Mouse (Mus musculus) lung, adult 2 months (tissue): ENCODE data around the gene Paxx. TPM values are rescaled to one million over a fixed set of nuclear protein-coding genes. Genes with fewer than 3 reads are reported as not detected.
"Not testable (repeated sequence)": the region's sequence is repeated elsewhere in the genome, so short reads cannot be mapped to it uniquely, and the experiment has no call there.

Experiments
- DNase-seq: peaks from one replicate; pipeline ENCODE4 v3.0.0; 2022
- H3K4me1 ChIP-seq: fragments of 200-500 bp; 2 replicates; pipeline ENCODE4 v1.6.1; 2011; ENCODE audit warnings: low read length; ENCODE audit not compliant: control insufficient read depth, insufficient read depth
- H3K4me3 ChIP-seq: fragments of 200-500 bp; replicated peaks from 2 replicates; pipeline ENCODE3; 2011; ENCODE audit warnings: low read depth, mild to moderate bottlenecking, control low read depth, low read length; ENCODE audit errors: extremely low read depth
- CTCF ChIP-seq: fragments of 200-500 bp; IDR thresholded peaks from 2 replicates; pipeline ENCODE4 v1.5.1; 2011; ENCODE audit warnings: mild to moderate bottlenecking, low read length, control low read depth; ENCODE audit not compliant: insufficient read depth
- POLR2A ChIP-seq: fragments of 200-500 bp; IDR thresholded peaks from 2 replicates; pipeline ENCODE4 v1.6.1; 2011; ENCODE audit warnings: low read depth, mild to moderate bottlenecking, control low read depth, low read length, borderline replicate concordance; ENCODE audit errors: extremely low read depth
- WGBS: fragments of 180-500 bp; shearing (Covaris S2); methylation state at CpG from one replicate; pipeline ENCODE4 v1.1.7; 2018; 5-methylcytosine and 5-hydroxymethylcytosine counted together
- polyA plus RNA-seq: library from polyadenylated mRNA; depleted of rRNA; stranded (reverse); fragments of >200 nt; gene quantifications from 2 replicates; pipeline ENCODE4 v1.2.3, GENCODE M21; 2012; rRNA removed

Gene Paxx
- polyA plus RNA-seq, 1 experiment: 74.6 TPM

DNA sequence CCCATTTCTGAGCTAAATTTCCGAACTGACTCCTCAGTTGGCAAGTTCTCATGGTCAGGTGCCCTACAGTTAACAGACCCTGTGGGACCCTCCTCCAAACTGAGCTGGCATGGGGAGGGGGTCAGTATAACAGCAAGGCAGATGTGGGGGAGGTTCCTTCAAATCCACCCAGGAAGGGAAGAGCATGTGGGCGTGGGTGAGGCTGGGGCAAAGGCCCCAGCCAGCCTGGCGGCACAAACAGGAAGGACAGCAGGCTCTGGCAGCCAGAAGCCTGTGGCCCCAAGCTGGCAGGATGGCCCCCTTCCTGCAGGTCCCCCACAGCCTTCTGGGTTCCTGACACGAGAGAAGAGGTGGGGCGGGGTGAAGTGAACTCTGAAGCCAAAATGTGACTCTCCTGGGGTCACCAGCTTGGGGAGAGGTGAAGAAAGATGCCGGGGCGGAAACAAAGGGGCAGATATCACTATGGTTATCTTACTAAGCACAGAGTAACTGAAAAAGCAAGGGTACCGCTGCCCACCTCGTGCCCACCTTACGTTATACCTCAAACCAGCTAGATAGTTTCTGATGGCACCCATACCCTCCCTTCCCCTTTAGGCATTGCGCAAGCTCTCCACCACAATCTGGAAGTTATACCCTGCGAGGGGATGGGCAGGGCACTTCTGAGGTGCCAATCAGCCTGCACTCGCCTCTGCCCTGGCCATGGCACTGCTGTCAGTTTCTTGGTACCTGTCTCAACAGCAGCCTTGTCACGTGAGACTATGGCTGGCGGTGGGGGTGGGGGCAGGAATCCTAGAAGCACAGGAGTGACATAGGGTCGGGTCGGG lies 38.1 kb downstream of the Paxx start, which contains the start of gene Fut7:
Gene Fut7 (plus strand): TSS at position 681 of the 824 bp plus-strand sequence.
- Histone ChIP-seq H3K4me3 (no peak within 1 kb of the TSS), H3K4me1 (0 out of 2 replicates have a peak, but pooled peaks cover 2% of the 10 kb centered on the region)
- WGBS: 45% methylated on average over 17 of the region's 17 CpGs
- no peak for DNase-seq
- no peak for TF ChIP-seq CTCF
- no peak for TF ChIP-seq POLR2A

DNA sequence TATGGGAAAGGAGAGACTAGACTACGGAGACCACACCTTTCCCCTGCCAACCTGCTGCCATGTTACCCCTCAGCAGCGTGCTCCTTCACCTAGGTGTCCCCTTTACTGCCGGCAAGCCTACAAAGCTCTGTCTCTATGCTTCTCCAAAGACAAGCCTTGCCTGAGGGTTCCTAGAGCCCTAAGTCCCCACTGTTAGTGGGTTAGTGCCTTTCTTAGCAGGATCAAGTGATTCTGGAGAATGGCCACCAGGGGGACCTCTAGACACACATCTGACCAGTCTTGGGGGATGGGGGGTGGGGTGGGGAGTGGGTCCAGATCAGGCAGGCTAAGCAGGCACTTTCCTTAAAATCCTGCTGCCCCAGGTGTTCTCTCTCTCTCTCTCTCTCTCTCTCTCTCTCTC lies 39.0 kb downstream of the Paxx start:
- Histone ChIP-seq H3K4me3 (no peak overlapping the region), H3K4me1 (peaks cover 2% of the 10 kb centered on the region; the same call in 1 of the 2 replicates)
- TF ChIP-seq POLR2A (no peak), CTCF (peak; percentile 41)
- no peak for DNase-seq
- WGBS: 22% methylated on average over 3 of the region's 3 CpGs

DNA sequence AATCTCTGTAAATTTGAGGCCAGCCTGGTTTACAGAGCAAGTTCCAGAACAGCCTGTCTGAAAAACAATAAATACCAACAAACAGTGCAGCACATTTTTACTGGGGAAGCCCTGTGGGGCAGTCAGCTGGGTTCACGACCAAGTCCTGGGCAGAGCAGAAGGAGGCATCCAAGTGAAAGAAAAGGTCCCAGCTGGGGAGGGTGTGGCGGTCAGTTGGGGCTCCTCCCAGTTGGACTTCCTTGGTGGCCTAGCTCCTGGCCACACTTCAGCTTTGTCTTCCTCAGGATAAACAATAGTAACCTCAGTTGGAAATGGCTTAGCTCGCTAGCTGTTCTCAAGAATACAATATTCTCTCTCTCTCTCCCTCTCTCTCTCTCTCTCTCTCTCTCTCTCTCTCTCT lies 43.5 kb downstream of the Paxx start:
- Histone ChIP-seq H3K4me1 (peaks cover 2% of the 10 kb centered on the region; the same call in 1 of the 2 replicates), H3K4me3 (no peak overlapping the region)
- no peak for TF ChIP-seq CTCF
- TF ChIP-seq POLR2A: no peak
- 9% methylated on average over 3 of the region's 3 CpGs for WGBS
- DNase-seq: no peak

DNA sequence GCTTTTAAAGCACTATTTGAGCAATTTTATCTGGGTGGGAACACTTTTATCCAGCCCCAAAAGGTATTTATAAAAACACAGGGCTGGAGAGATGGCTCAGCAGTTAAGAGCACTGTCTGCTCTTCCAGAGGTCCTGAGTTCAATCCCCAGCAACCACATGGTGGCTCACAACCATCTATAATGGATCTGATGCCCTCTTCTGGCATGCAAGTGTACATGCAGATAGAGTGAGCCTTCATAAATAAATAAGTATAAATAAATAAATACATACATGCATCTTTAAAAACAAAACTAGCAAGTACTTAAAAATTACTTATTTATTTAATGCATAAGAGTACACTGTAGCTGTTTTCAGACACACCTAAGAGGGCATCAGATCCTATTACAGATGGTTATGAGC lies 47.5 kb downstream of the Paxx start:
- H3K4me1 ChIP-seq, H3K4me3 ChIP-seq, DNase-seq: not testable (repeated sequence)

DNA sequence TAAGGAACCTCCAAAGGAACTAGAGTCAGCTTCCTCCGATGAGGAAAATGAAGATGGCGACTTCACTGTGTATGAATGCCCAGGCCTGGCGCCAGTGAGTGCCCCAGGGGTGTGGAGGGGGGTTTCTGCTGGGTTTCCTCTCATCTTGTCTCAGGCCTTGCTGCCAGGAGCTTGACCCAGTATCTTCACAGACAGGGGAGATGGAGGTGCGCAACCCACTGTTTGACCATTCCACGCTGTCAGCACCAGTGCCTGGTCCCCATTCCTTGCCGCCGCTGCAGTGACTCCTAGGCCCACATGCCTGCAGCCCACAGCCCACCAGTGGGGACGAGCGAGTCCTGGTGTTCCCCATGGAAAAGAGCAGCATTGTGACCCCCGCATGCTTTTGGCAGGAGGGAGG lies 52.0 kb downstream of the Paxx start:
- Histone ChIP-seq H3K4me3 (no peak overlapping the region), H3K4me1 (0 out of 2 replicates have a peak, but pooled peaks cover 1% of the 10 kb centered on the region)
- no peak for TF ChIP-seq POLR2A
- TF ChIP-seq CTCF: no peak
- 82% methylated on average over 10 of the region's 10 CpGs for whole genome bisulfite sequencing
- no peak for DNase-seq

Other genes starting within 250 kb of the Paxx start
- gene Nelfb, start 249.6 kb downstream of the Paxx start, polyA plus RNA-seq: 58.0 and 94.5 TPM in 2 replicates
- gene Stpg3, start 246.5 kb downstream of the Paxx start, polyA plus RNA-seq: not detected in 2 replicates
- gene Fam166a, start 242.3 kb downstream of the Paxx start, polyA plus RNA-seq: 0.17 TPM in 1 of 2 replicates, not detected in the other
- gene Tubb4b, start 236.4 kb downstream of the Paxx start, polyA plus RNA-seq: 490 and 623 TPM in 2 replicates
- not detected in 2 replicates for gene Slc34a3, start 226.7 kb downstream of the Paxx start, polyA plus RNA-seq
- 0.76 TPM in 1 of 2 replicates, not detected in the other for gene Rnf224, start 224.3 kb downstream of the Paxx start, polyA plus RNA-seq
- 14.1 and 28.6 TPM in 2 replicates for gene Rnf208, start 218.8 kb downstream of the Paxx start, polyA plus RNA-seq
- 120 TPM in 1 of 2 replicates, not detected in the other for gene Cysrt1, start 218.6 kb downstream of the Paxx start, polyA plus RNA-seq
- gene AL732309.1, start 214.2 kb downstream of the Paxx start, polyA plus RNA-seq: 15.0 and 20.9 TPM in 2 replicates
- gene Tmem203, start 205.7 kb downstream of the Paxx start, polyA plus RNA-seq: 53.5 and 54.5 TPM in 2 replicates
- gene Tprn, start 198.5 kb downstream of the Paxx start, polyA plus RNA-seq: 17.4 and 24.3 TPM in 2 replicates
- 41.6 and 49.5 TPM in 2 replicates for gene Ssna1, start 188.7 kb downstream of the Paxx start, polyA plus RNA-seq
- 82.1 and 133 TPM in 2 replicates for gene Anapc2, start 188.6 kb downstream of the Paxx start, polyA plus RNA-seq
- gene Tmem210, start 172.9 kb downstream of the Paxx start, polyA plus RNA-seq: 0.40 TPM in 1 of 2 replicates, not detected in the other
- 52.8 and 59.6 TPM in 2 replicates for gene Lrrc26, start 171.2 kb downstream of the Paxx start, polyA plus RNA-seq
- 0.46 and 0.52 TPM in 2 replicates for gene Grin1, start 141.9 kb downstream of the Paxx start, polyA plus RNA-seq
- gene Man1b1, start 128.8 kb downstream of the Paxx start, polyA plus RNA-seq: 14.4 and 18.1 TPM in 2 replicates
- gene Dpp7, start 104.7 kb downstream of the Paxx start, polyA plus RNA-seq: 33.6 and 36.4 TPM in 2 replicates
- gene Uap1l1, start 95.4 kb downstream of the Paxx start, polyA plus RNA-seq: 59.5 and 65.3 TPM in 2 replicates
- 5.5 and 6.3 TPM in 2 replicates for gene Sapcd2, start 88.8 kb downstream of the Paxx start, polyA plus RNA-seq
- gene Entpd2, start 65.2 kb downstream of the Paxx start, polyA plus RNA-seq: 18.4 and 18.6 TPM in 2 replicates
- gene Npdc1, start 61.7 kb downstream of the Paxx start, polyA plus RNA-seq: 166 and 185 TPM in 2 replicates
- 2.1 and 3.0 TPM in 2 replicates for gene Fut7, start 37.8 kb downstream of the Paxx start, polyA plus RNA-seq
- gene Abca2, start 32.4 kb downstream of the Paxx start, polyA plus RNA-seq: 52.4 and 61.5 TPM in 2 replicates
- 1,602 and 1,847 TPM in 2 replicates for gene Clic3, start 4.3 kb downstream of the Paxx start, polyA plus RNA-seq
- 0.62 and 0.80 TPM in 2 replicates for gene Ptgds, start 9.0 kb upstream of the Paxx start, polyA plus RNA-seq
- gene Lcn12, start 32.8 kb upstream of the Paxx start, polyA plus RNA-seq: not detected in 2 replicates
- 23.1 and 37.4 TPM in 2 replicates for gene Fbxw5, start 39.7 kb upstream of the Paxx start, polyA plus RNA-seq
- gene C8g, start 40.6 kb upstream of the Paxx start, polyA plus RNA-seq: 2.5 and 2.7 TPM in 2 replicates
- 13.8 and 16.2 TPM in 2 replicates for gene Traf2, start 85.8 kb upstream of the Paxx start, polyA plus RNA-seq
- gene Edf1, start 96.8 kb upstream of the Paxx start, polyA plus RNA-seq: 94.0 and 106 TPM in 2 replicates
- gene Mamdc4, start 113.8 kb upstream of the Paxx start, polyA plus RNA-seq: 10.2 and 11.5 TPM in 2 replicates
- 32.7 and 59.6 TPM in 2 replicates for gene Phpt1, start 114.1 kb upstream of the Paxx start, polyA plus RNA-seq
- gene Ajm1, start 120.7 kb upstream of the Paxx start, polyA plus RNA-seq: 0.31 and 0.34 TPM in 2 replicates
- 53.4 and 62.2 TPM in 2 replicates for gene Rabl6, start 147.4 kb upstream of the Paxx start, polyA plus RNA-seq
- not detected in 2 replicates for gene Ccdc183, start 156.6 kb upstream of the Paxx start, polyA plus RNA-seq
- gene Tmem141, start 160.9 kb upstream of the Paxx start, polyA plus RNA-seq: 15.0 and 17.0 TPM in 2 replicates
- 3.5 and 8.2 TPM in 2 replicates for gene Fcna, start 166.9 kb upstream of the Paxx start, polyA plus RNA-seq
- not detected in 2 replicates for gene Lcn8, start 192.0 kb upstream of the Paxx start, polyA plus RNA-seq
- not detected in 2 replicates for gene Lcn5, start 196.9 kb upstream of the Paxx start, polyA plus RNA-seq
- gene Lcn6, start 215.7 kb upstream of the Paxx start, polyA plus RNA-seq: not detected in 2 replicates
- gene Lcn10, start 221.6 kb upstream of the Paxx start, polyA plus RNA-seq: not detected in 2 replicates
- gene Obp2a, start 238.9 kb upstream of the Paxx start, polyA plus RNA-seq: not detected in 2 replicates
- 39.5 and 49.7 TPM in 2 replicates for gene Bmyc, start 245.6 kb upstream of the Paxx start, polyA plus RNA-seq